Mouse (Mus musculus) left cerebral cortex, postnatal 36 days (tissue): ENCODE data around the gene Fam180a. TPM values are rescaled to one million over a fixed set of nuclear protein-coding genes. Genes with fewer than 3 reads are reported as not detected.

Source experiments
- DNase-seq, 2 experiments: peaks; one replicate each; pipeline ENCODE4 v3.0.0; 2021 to 2022; ENCODE audit warnings: low spot score in 2 of 2, mixed read lengths in 1 of 2
- intact Hi-C: fragments of 180-260 bp; cut with DNase I; formaldehyde crosslinking; loops from one replicate; pipeline ENCODE4 v1.15.1; 2025
- total RNA-seq, 2 experiments: library from RNA; stranded (reverse); gene quantifications; 2 replicates each; pipeline ENCODE4 v1.2.3; 2021

The Fam180a gene
- total RNA-seq, 2 experiments from 2014 or later = 2.8 to 5.7 TPM

GRCm38 (mm10) chr6:35271094-35271855 is 54.7 kb downstream of the Fam180a start:
- intact Hi-C loops = no loop called here
- no peak for DNase-seq

DNA sequence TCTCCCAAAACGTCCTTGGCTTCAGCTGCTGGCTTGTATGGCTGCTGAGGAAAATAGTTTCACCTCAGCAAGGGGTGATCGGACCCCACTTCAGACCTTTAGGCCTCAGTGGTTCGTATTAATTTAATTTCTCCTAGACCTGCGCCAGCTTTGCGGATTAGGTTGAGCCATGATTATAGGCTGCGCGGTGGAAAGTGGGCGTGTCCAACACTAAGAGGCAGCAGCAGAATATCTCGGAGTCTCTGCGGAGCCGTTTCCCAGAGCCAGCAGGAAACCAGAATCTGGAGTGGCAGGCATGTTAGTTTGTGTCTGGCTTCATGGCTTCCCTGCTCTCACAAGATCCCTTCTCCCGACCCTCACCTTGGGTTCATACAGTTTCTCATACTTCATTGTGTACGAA is 56.3 kb downstream of the Fam180a start:
- intact Hi-C loops = no loop called here
- no peak for DNase-seq

DNA sequence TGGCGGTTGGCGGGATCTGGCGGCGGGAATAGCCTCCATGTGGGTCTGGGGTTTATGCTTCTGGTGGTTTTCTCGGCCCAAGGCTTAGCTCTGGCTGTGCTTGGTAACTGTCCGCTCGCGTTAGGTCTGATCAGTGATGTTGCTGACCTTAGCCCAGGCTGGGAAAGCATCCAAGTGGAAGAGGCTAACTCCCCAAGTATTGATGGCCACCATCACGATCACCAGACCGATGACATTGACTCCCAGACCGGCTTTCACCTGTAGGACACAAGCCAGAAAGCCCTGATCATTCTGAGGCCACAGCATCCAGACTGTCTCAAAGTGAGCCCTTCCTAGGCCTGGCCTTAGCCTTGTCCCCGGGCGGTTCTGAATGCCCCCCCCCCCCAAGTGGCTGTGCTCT is 57.2 kb downstream of the Fam180a start:
- intact Hi-C loops = no loop called here
- no peak for DNase-seq

GRCm38 (mm10) chr6:35265580-35266278 is 60.2 kb downstream of the Fam180a start:
- DNase-seq = no peak
- intact Hi-C loops = no loop called here

Other genes starting within 250 kb of the Fam180a start
- gene Cnot4, start 192.4 kb downstream of the Fam180a start, total RNA-seq = 10 to 100 TPM; 36.2 to 43.0 TPM
- gene Nup205, start 148.7 kb downstream of the Fam180a start, total RNA-seq = 10 to 100 TPM; 18.8 to 26.7 TPM
- 10 to 100 TPM in 1 of 2 experiments, 1 to 10 TPM in 1; 7.3 to 13.6 TPM for gene Slc13a4, start 18.0 kb downstream of the Fam180a start, total RNA-seq
- gene Mtpn, start 213.7 kb upstream of the Fam180a start, total RNA-seq = 100 to 1,000 TPM; 276 to 317 TPM